Mouse (Mus musculus): ENCODE results near the gene Ankrd13b. TPM values are rescaled to one million over a fixed set of nuclear protein-coding genes. Genes with fewer than 3 reads are reported as not detected.

Ankrd13b gene
- polyA plus RNA-seq, 1 experiment from 2014 or later: 11.6 TPM

GRCm38 (mm10) chr11:77472775-77473174, 16.7 kb downstream of the Ankrd13b start:
- no peak overlapping the region for H3K27ac ChIP-seq (replicated peaks; ENCODE audit: low read depth, low read length)
- 90% methylated on average over 16 of the region's 16 CpGs for WGBS
- peaks cover 10% of the 10 kb centered on the region for H3K27me3 ChIP-seq (replicated peaks; ENCODE audit: control insufficient read depth, insufficient read depth, low read length)
- no peak overlapping the region for H3K4me3 ChIP-seq (ENCODE audit: low read depth, low read length)
- H3K4me2 ChIP-seq (ENCODE audit: low read depth, low read length): no peak overlapping the region
- H3K36me3 ChIP-seq (ENCODE audit: control insufficient read depth, insufficient read depth, low read length): peaks cover 43% of the 10 kb centered on the region
- no peak for DNase-seq (ENCODE audit: low spot score)
- H3K4me1 ChIP-seq (ENCODE audit: control insufficient read depth, insufficient read depth, low read length): no peaks in the 10 kb centered on the region
- ATAC-seq (ENCODE audit: low read depth): no peak
- H3K9me3 ChIP-seq (ENCODE audit: control insufficient read depth, low read length): no peaks in the 10 kb centered on the region
- H3K9ac ChIP-seq (ENCODE audit: low read depth, low read length): no peak overlapping the region

GRCm38 (mm10) chr11:77471407-77471806, 18.1 kb downstream of the Ankrd13b start:
- H3K27ac ChIP-seq (replicated peaks; ENCODE audit: low read depth, low read length): no peak overlapping the region
- DNase-seq (ENCODE audit: low spot score) (no peak), ATAC-seq (ENCODE audit: low read depth) (no peak)
- H3K9ac ChIP-seq (ENCODE audit: low read depth, low read length): no peak overlapping the region
- no peaks in the 10 kb centered on the region for H3K9me3 ChIP-seq (ENCODE audit: control insufficient read depth, low read length)
- H3K4me2 ChIP-seq (ENCODE audit: low read depth, low read length): no peak overlapping the region
- 78% methylated on average over 24 of the region's 29 CpGs for WGBS
- peaks cover 43% of the 10 kb centered on the region for H3K36me3 ChIP-seq (ENCODE audit: control insufficient read depth, insufficient read depth, low read length)
- H3K4me1 ChIP-seq (ENCODE audit: control insufficient read depth, insufficient read depth, low read length): 0 out of 2 replicates have a peak, but pooled peaks cover 3% of the 10 kb centered on the region
- no peak overlapping the region for H3K4me3 ChIP-seq (ENCODE audit: low read depth, low read length)
- H3K27me3 ChIP-seq (replicated peaks; ENCODE audit: control insufficient read depth, insufficient read depth, low read length): peaks cover 24% of the 10 kb centered on the region

- no peak for ATAC-seq (ENCODE audit: low read depth)
- no peaks in the 10 kb centered on the region for H3K9me3 ChIP-seq (ENCODE audit: control insufficient read depth, low read length)
- H3K36me3 ChIP-seq (ENCODE audit: control insufficient read depth, insufficient read depth, low read length): peaks cover 27% of the 10 kb centered on the region
- WGBS: 77% methylated on average over 9 of the region's 9 CpGs
- H3K4me3 ChIP-seq (ENCODE audit: low read depth, low read length): no peak overlapping the region
- H3K9ac ChIP-seq (ENCODE audit: low read depth, low read length): no peak overlapping the region
- H3K27ac ChIP-seq (replicated peaks; ENCODE audit: low read depth, low read length): no peak overlapping the region
- H3K4me2 ChIP-seq (ENCODE audit: low read depth, low read length): no peak overlapping the region
- H3K4me1 ChIP-seq (ENCODE audit: control insufficient read depth, insufficient read depth, low read length): 0 out of 2 replicates have a peak, but pooled peaks cover 3% of the 10 kb centered on the region
- peaks cover 32% of the 10 kb centered on the region for H3K27me3 ChIP-seq (replicated peaks; ENCODE audit: control insufficient read depth, insufficient read depth, low read length)
- no peak for DNase-seq (ENCODE audit: low spot score)
These were observed 21.1 kb downstream of the Ankrd13b start for GRCm38 (mm10) chr11:77468397-77468796.

GRCm38 (mm10) chr11:77467784-77468183, 21.7 kb downstream of the Ankrd13b start:
- no peak overlapping the region for H3K27ac ChIP-seq (replicated peaks; ENCODE audit: low read depth, low read length)
- no peak for ATAC-seq (ENCODE audit: low read depth)
- H3K27me3 ChIP-seq (replicated peaks; ENCODE audit: control insufficient read depth, insufficient read depth, low read length): peaks cover 38% of the 10 kb centered on the region
- no peaks in the 10 kb centered on the region for H3K9me3 ChIP-seq (ENCODE audit: control insufficient read depth, low read length)
- H3K4me1 ChIP-seq (ENCODE audit: control insufficient read depth, insufficient read depth, low read length): 0 out of 2 replicates have a peak, but pooled peaks cover 3% of the 10 kb centered on the region
- no peak overlapping the region; the same call in 1 of the 2 replicates for H3K4me3 ChIP-seq (ENCODE audit: low read depth, low read length)
- 7% methylated on average over 19 of the region's 20 CpGs for WGBS
- H3K36me3 ChIP-seq (ENCODE audit: control insufficient read depth, insufficient read depth, low read length): peaks cover 21% of the 10 kb centered on the region
- H3K4me2 ChIP-seq (ENCODE audit: low read depth, low read length): peak overlapping the region; percentile 26; the same call in 1 of the 2 replicates
- peak; percentile 68 for DNase-seq (ENCODE audit: low spot score)
- no peak overlapping the region for H3K9ac ChIP-seq (ENCODE audit: low read depth, low read length)

- Histone ChIP-seq H3K36me3 (ENCODE audit: control insufficient read depth, insufficient read depth, low read length) (peaks cover 15% of the 10 kb centered on the region), H3K9me3 (ENCODE audit: control insufficient read depth, low read length) (no peaks in the 10 kb centered on the region), H3K27ac (replicated peaks; ENCODE audit: low read depth, low read length) (no peak overlapping the region), H3K9ac (ENCODE audit: low read depth, low read length) (no peak overlapping the region), H3K4me3 (ENCODE audit: low read depth, low read length) (no peak overlapping the region), H3K4me1 (ENCODE audit: control insufficient read depth, insufficient read depth, low read length) (0 out of 2 replicates have a peak, but pooled peaks cover 3% of the 10 kb centered on the region), H3K27me3 (replicated peaks; ENCODE audit: control insufficient read depth, insufficient read depth, low read length) (peaks cover 44% of the 10 kb centered on the region), H3K4me2 (ENCODE audit: low read depth, low read length) (peak overlapping the region; percentile 26)
- 5% methylated on average over 16 of the region's 25 CpGs for WGBS
- ATAC-seq (ENCODE audit: low read depth): peak; percentile 64
- DNase-seq (ENCODE audit: low spot score): peak; percentile 53
These were observed 22.3 kb downstream of the Ankrd13b start for GRCm38 (mm10) chr11:77467157-77467556.

GRCm38 (mm10) chr11:77466544-77466943, 22.9 kb downstream of the Ankrd13b start:
- 27% methylated on average over 9 of the region's 9 CpGs for WGBS
- Histone ChIP-seq H3K4me2 (ENCODE audit: low read depth, low read length) (peak overlapping the region; percentile 26; the same call in 1 of the 2 replicates), H3K4me3 (ENCODE audit: low read depth, low read length) (no peak overlapping the region), H3K27ac (replicated peaks; ENCODE audit: low read depth, low read length) (no peak overlapping the region), H3K27me3 (replicated peaks; ENCODE audit: control insufficient read depth, insufficient read depth, low read length) (peaks cover 50% of the 10 kb centered on the region), H3K9me3 (ENCODE audit: control insufficient read depth, low read length) (no peaks in the 10 kb centered on the region), H3K9ac (ENCODE audit: low read depth, low read length) (no peak overlapping the region), H3K4me1 (ENCODE audit: control insufficient read depth, insufficient read depth, low read length) (0 out of 2 replicates have a peak, but pooled peaks cover 3% of the 10 kb centered on the region), H3K36me3 (ENCODE audit: control insufficient read depth, insufficient read depth, low read length) (peaks cover 9% of the 10 kb centered on the region)
- ATAC-seq (ENCODE audit: low read depth) (no peak), DNase-seq (ENCODE audit: low spot score) (no peak)

- no peak for ATAC-seq (ENCODE audit: low read depth)
- H3K27me3 ChIP-seq (replicated peaks; ENCODE audit: control insufficient read depth, insufficient read depth, low read length): peaks cover 63% of the 10 kb centered on the region
These were observed 24.4 kb downstream of the Ankrd13b start for GRCm38 (mm10) chr11:77465111-77465510.

GRCm38 (mm10) chr11:77464684-77465083, 24.8 kb downstream of the Ankrd13b start:
- H3K4me1 ChIP-seq (ENCODE audit: control insufficient read depth, insufficient read depth, low read length): 0 out of 2 replicates have a peak, but pooled peaks cover 3% of the 10 kb centered on the region
- no peaks in the 10 kb centered on the region for H3K9me3 ChIP-seq (ENCODE audit: control insufficient read depth, low read length)
- ATAC-seq (ENCODE audit: low read depth) (no peak), DNase-seq (ENCODE audit: low spot score) (peak; percentile 38)
- H3K27me3 ChIP-seq (replicated peaks; ENCODE audit: control insufficient read depth, insufficient read depth, low read length): peaks cover 63% of the 10 kb centered on the region
- 40% methylated on average over 4 of the region's 4 CpGs for WGBS
- H3K36me3 ChIP-seq (ENCODE audit: control insufficient read depth, insufficient read depth, low read length): no peaks in the 10 kb centered on the region
- no peak overlapping the region for H3K27ac ChIP-seq (replicated peaks; ENCODE audit: low read depth, low read length)
- no peak overlapping the region for H3K4me3 ChIP-seq (ENCODE audit: low read depth, low read length)
- no peak overlapping the region for H3K4me2 ChIP-seq (ENCODE audit: low read depth, low read length)
- H3K9ac ChIP-seq (ENCODE audit: low read depth, low read length): no peak overlapping the region

More at GRCm38 (mm10) chr11:77465111-77465510, 24.4 kb downstream of the Ankrd13b start:
- no peak for DNase-seq (ENCODE audit: low spot score)
- no peak overlapping the region for H3K27ac ChIP-seq (replicated peaks; ENCODE audit: low read depth, low read length)
- no peaks in the 10 kb centered on the region for H3K9me3 ChIP-seq (ENCODE audit: control insufficient read depth, low read length)
- H3K4me1 ChIP-seq (ENCODE audit: control insufficient read depth, insufficient read depth, low read length): 0 out of 2 replicates have a peak, but pooled peaks cover 3% of the 10 kb centered on the region
- 70% methylated on average over 3 of the region's 3 CpGs for WGBS
- H3K4me2 ChIP-seq (ENCODE audit: low read depth, low read length): no peak overlapping the region
- no peaks in the 10 kb centered on the region for H3K36me3 ChIP-seq (ENCODE audit: control insufficient read depth, insufficient read depth, low read length)
- H3K9ac ChIP-seq (ENCODE audit: low read depth, low read length): no peak overlapping the region
- H3K4me3 ChIP-seq (ENCODE audit: low read depth, low read length): no peak overlapping the region

- ATAC-seq (ENCODE audit: low read depth) (no peak), DNase-seq (ENCODE audit: low spot score) (no peak)
- no peaks in the 10 kb centered on the region for H3K36me3 ChIP-seq (ENCODE audit: control insufficient read depth, insufficient read depth, low read length)
- H3K9ac ChIP-seq (ENCODE audit: low read depth, low read length): no peak overlapping the region
- peaks cover 62% of the 10 kb centered on the region for H3K27me3 ChIP-seq (replicated peaks; ENCODE audit: control insufficient read depth, insufficient read depth, low read length)
- no peak overlapping the region for H3K27ac ChIP-seq (replicated peaks; ENCODE audit: low read depth, low read length)
- H3K4me3 ChIP-seq (ENCODE audit: low read depth, low read length): no peak overlapping the region
- WGBS: 77% methylated on average over 10 of the region's 10 CpGs
- H3K4me2 ChIP-seq (ENCODE audit: low read depth, low read length): no peak overlapping the region
- no peaks in the 10 kb centered on the region for H3K9me3 ChIP-seq (ENCODE audit: control insufficient read depth, low read length)
- 0 out of 2 replicates have a peak, but pooled peaks cover 3% of the 10 kb centered on the region for H3K4me1 ChIP-seq (ENCODE audit: control insufficient read depth, insufficient read depth, low read length)
These were observed 25.7 kb downstream of the Ankrd13b start for GRCm38 (mm10) chr11:77463786-77464185.
